Mouse (Mus musculus) urinary bladder, postnatal 10 days (tissue): ENCODE measurements around the gene Ndufs4.

Experiments used
- DNase-seq: peaks from one replicate; pipeline ENCODE4 v3.0.0; 2022; ENCODE audit warnings: low spot score

Gene Ndufs4

GRCm38 (mm10) chr13:114388211-114388965 is at the start of gene Ndufs4:
TSS of gene Ndufs4 (minus strand) at chr13:114388258.
- DNase-seq: no peak

GRCm38 (mm10) chr13:114432491-114432890 is 44.4 kb upstream of the Ndufs4 start:
- no peak for DNase-seq

- DNase-seq: no peak
Observed at GRCm38 (mm10) chr13:114425230-114425629, 37.2 kb upstream of the Ndufs4 start.

GRCm38 (mm10) chr13:114420235-114420634 is 32.2 kb upstream of the Ndufs4 start:
- no peak for DNase-seq

GRCm38 (mm10) chr13:114419364-114419763 is 31.3 kb upstream of the Ndufs4 start:
- no peak for DNase-seq

- no peak for DNase-seq
Observed at GRCm38 (mm10) chr13:114412326-114412725, 24.3 kb upstream of the Ndufs4 start.

- no peak for DNase-seq
Observed at GRCm38 (mm10) chr13:114406866-114407265, 18.8 kb upstream of the Ndufs4 start.

GRCm38 (mm10) chr13:114406424-114406823 is 18.4 kb upstream of the Ndufs4 start:
- DNase-seq: no peak

- no peak for DNase-seq
Observed at GRCm38 (mm10) chr13:114405100-114405715, 17.1 kb upstream of the Ndufs4 start.

GRCm38 (mm10) chr13:114398906-114399305 is 10.8 kb upstream of the Ndufs4 start:
- DNase-seq: no peak

- no peak for DNase-seq
Observed at GRCm38 (mm10) chr13:114397281-114397680, 9.2 kb upstream of the Ndufs4 start.

- no peak for DNase-seq
Observed at GRCm38 (mm10) chr13:114396863-114397262, 8.8 kb upstream of the Ndufs4 start.

GRCm38 (mm10) chr13:114394784-114395183 is 6.7 kb upstream of the Ndufs4 start:
- DNase-seq: no peak

GRCm38 (mm10) chr13:114392501-114392900 is 4.4 kb upstream of the Ndufs4 start:
- no peak for DNase-seq

- peak; percentile 81 for DNase-seq
Observed at GRCm38 (mm10) chr13:114387521-114388171, 412 bp downstream of the Ndufs4 start.

- DNase-seq: no peak
Observed at GRCm38 (mm10) chr13:114387074-114387487, 977 bp downstream of the Ndufs4 start.

- no peak for DNase-seq
Observed at GRCm38 (mm10) chr13:114376511-114376910, 11.5 kb downstream of the Ndufs4 start.

GRCm38 (mm10) chr13:114362086-114362485 is 26.0 kb downstream of the Ndufs4 start:
- no peak for DNase-seq

GRCm38 (mm10) chr13:114351321-114351946 is 36.6 kb downstream of the Ndufs4 start:
- DNase-seq: no peak

GRCm38 (mm10) chr13:114344979-114345712 is 42.9 kb downstream of the Ndufs4 start:
- DNase-seq: no peak

GRCm38 (mm10) chr13:114344220-114344973 is 43.7 kb downstream of the Ndufs4 start:
- DNase-seq: no peak
